Mouse (Mus musculus) T-helper 17 cell (primary cell): ENCODE results near the gene Vav2.

Source experiments
- in situ Hi-C, 2 experiments: fragments of 300-600 bp; cut with MboI, MseI; formaldehyde crosslinking; loops; 1 replicate in 1 of 2; 2 replicates in 1 of 2; pipeline ENCODE4 v1.15.1; 2025; ENCODE audit warnings: high pct_unique_total_duplicates in 2 of 2

Gene Vav2

GRCm38 (mm10) chr2:27281771-27282170, 145.1 kb downstream of the Vav2 start:
- in situ Hi-C loops, result no loop called here

GRCm38 (mm10) chr2:27280920-27281611, 145.8 kb downstream of the Vav2 start:
- in situ Hi-C loops, result no loop called here

DNA sequence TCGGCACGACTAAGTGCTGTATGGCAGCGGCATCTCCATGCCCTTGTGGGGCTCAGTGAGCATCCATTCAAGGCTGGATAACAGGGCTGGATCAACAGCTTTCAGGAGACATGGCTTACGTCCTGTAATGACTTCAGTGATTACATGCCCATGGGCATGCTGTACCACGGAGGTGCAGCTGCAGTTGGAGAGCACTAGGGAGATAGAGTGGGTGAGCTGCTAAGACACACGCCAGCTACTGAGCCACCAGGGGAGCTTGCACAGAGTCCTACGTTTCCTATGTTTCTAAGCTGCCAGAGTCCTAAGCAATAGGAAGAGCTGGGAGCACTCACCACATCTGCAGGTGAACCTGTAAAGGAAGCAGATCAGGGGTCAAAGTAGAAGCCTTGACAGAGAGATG, 148.0 kb downstream of the Vav2 start:
- in situ Hi-C loops, result no loop called here

DNA sequence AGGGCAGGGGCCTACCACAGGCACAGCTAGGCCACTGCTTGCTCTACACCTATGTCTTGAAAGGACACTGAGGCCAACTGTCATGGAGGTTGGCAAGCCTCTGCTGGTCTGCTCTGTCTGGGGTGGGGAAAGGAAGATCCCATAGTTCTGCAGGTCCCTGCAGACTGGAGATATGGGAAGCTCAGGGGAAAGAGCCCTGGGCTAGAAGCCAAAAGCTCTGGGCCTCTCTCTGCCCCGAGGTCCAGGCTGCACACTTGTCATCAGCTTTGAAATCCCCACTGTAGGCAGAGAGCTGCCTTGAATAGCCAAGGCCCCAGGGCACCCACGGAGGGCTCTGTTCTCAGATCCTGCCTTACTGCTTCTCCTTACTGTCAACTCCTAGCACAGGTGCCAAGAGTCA, 158.5 kb downstream of the Vav2 start:
- in situ Hi-C loops, result no loop called here

GRCm38 (mm10) chr2:27265819-27266218, 161.0 kb downstream of the Vav2 start:
- in situ Hi-C loops, result no loop called here

GRCm38 (mm10) chr2:27262984-27263383, 163.8 kb downstream of the Vav2 start:
- in situ Hi-C loops, result no loop called here

DNA sequence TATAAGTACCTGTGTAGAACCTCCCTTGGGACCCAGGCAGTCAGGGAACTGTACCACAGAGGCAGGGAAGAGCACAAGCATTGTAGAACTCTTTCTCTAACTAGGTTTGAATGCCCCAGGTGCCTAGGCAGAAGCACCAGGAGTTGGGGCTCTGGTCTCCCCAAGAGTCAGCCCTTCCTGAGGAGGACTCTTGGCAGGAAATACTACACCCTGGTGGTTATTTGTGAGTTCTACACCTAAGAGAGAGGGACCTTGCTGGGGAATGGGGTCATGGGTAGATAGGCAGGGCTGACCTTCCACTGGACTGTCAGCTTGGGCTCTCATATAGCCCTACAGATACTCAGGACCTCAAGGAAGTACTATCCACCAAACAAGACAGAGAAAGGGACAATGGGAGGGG, 175.4 kb downstream of the Vav2 start:
- in situ Hi-C loops, result no loop called here

GRCm38 (mm10) chr2:27248211-27248610, 178.6 kb downstream of the Vav2 start, which contains the start of gene Sardh:
TSS of gene Sardh (minus strand) at chr2:27248337.
- in situ Hi-C loops, result loop anchor here in 1 of 2 experiments (10.0 kb wide), 1 partner anchor 1123 kb away; the partner anchor contains the start of gene Nacc2

- in situ Hi-C loops, result loop anchor here in 1 of 2 experiments (10.0 kb wide), 1 partner anchor 1123 kb away; the partner anchor contains the start of gene Nacc2
These were observed 179.4 kb downstream of the Vav2 start for GRCm38 (mm10) chr2:27247487-27247863.

GRCm38 (mm10) chr2:27246712-27247486, 179.9 kb downstream of the Vav2 start:
- in situ Hi-C loops, result loop anchor here in 1 of 2 experiments (10.0 kb wide), 1 partner anchor 1122 kb away; the partner anchor contains the start of gene Nacc2

DNA sequence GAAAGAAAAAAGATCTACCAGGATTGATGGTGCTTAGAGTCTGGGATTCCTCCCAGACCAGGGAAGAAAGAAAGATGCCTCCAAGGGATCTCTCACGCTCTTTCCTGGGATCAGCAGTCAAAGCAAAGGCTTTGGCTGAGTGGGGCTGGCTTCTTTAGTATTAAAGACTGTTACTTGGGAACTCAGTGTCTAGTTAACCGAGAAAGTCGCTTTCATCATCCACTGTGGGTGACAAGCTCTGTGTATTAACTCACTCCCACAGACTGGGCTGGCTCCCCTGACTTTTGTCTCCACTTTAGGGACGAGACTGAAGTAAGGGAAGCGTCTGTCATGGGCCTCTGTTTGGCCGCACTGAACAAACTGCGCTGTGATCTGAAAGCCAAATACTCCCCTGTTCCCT, 180.9 kb downstream of the Vav2 start:
- in situ Hi-C loops, result loop anchor here in 1 of 2 experiments (10.0 kb wide), 1 partner anchor 1121 kb away; the partner anchor contains the start of gene Nacc2

GRCm38 (mm10) chr2:27237342-27237741, 189.5 kb downstream of the Vav2 start:
- in situ Hi-C loops, result loop anchor here (5.0 kb wide), 3 partner anchors 105 to 195 kb away; partner anchors contain the start of gene Adamtsl2 (in 2 of the 2)

GRCm38 (mm10) chr2:27235729-27236128, 191.1 kb downstream of the Vav2 start:
- in situ Hi-C loops, result loop anchor here (5.0 kb wide), 3 partner anchors 103 to 193 kb away; partner anchors contain the start of gene Adamtsl2 (in 2 of the 2)

GRCm38 (mm10) chr2:27232376-27232775, 194.5 kb downstream of the Vav2 start:
- in situ Hi-C loops, result loop anchor here in 1 of 2 experiments (5.0 kb wide), 1 partner anchor 110 kb away; no protein-coding TSS in a partner anchor

GRCm38 (mm10) chr2:27229481-27230105, 197.2 kb downstream of the Vav2 start:
- in situ Hi-C loops, result loop anchor here in 1 of 2 experiments (5.0 kb wide), 1 partner anchor 107 kb away; no protein-coding TSS in a partner anchor

- in situ Hi-C loops, result no loop called here
These were observed 197.9 kb downstream of the Vav2 start for GRCm38 (mm10) chr2:27228809-27229480.

- in situ Hi-C loops, result no loop called here
These were observed 200.3 kb downstream of the Vav2 start for GRCm38 (mm10) chr2:27226572-27226971.

DNA sequence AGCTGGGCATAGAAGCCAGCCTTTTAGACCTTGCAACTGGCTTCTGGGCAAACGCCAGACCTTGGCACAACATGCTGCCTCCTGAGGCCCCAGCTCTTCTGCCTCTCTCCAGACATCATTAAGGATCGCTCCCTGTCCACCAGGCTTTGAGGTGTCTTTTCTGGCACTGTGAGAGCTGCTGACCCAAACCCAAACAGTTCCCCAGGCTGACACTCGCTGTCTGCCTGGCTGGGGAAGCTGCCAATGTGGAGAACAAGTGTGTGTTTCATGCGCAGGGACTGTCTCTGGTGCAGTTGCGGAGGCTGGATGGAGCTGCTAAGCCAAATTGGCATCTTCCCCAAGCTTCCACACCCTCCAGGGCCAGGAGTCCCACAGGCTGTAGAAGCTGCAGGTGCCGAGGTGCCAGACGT, 203.8 kb downstream of the Vav2 start:
- in situ Hi-C loops, result no loop called here

- in situ Hi-C loops, result no loop called here
These were observed 208.3 kb downstream of the Vav2 start for GRCm38 (mm10) chr2:27218569-27218968.

DNA sequence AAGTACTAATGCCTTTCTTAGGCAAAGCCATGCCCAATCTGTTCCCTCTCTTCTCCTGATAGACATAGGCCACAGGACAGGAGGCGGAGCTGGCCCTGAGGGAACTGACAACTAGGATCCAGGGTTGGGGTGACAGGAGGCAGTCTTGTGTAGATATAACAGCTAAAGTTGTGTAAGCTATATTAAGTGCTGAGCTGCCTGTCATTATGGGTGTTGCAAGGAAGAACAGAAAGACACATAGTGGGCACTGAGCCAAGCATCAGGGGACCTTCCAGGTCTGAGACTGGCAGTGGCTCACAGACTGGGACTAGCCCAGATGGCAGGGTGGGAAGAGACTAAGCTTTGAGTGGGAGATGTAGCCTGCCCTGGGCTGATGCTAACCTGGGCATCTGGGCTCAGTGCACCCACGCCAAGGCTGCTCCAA, 208.7 kb downstream of the Vav2 start:
- in situ Hi-C loops, result no loop called here

GRCm38 (mm10) chr2:27215537-27215936, 211.3 kb downstream of the Vav2 start:
- in situ Hi-C loops, result no loop called here
